Comparison of ENCODE assay signal across 19 mouse cellular contexts in the genomic region with DNA sequence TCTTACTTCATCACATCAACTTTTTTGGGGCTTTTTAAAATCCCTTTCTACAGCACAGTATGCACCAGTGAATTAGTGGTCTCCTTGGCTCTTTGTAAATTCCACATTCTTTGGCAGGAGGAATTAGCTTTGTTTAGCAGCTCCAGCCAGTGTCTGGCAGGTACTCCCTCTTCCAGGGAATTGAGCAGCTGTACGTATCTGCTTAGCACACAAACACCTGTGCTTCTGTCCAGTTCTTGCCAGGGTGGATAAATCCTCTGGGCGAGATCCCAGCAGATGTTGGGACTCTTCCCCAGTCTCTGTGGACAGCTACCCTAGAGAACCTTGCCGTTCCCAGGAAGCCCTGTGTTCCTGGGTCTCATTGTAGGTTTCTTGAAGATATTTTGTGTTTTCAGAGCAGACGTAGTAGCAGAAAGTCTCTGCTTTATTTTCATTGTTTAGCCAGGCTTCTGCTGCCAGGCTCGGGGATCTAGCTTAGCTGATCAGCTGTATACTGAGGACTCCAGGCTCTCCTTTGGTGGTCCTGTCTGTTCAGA.
DNase-seq lines count a peak whose midpoint lies in the region; ATAC-seq lines count a peak whose summit lies in the region.
"Had no signal": no experiment of that assay in that cellular context is flagged by ENCODE, and none has a peak within 500 bp of the region (broad histone marks: within the 10 kb centered on the region; RNA-seq: fewer than 3 reads in every experiment).

No protein-coding gene starts in this region.

- peak; percentile 78 for DNase-seq in heart, adult 11 months
- no peak for DNase-seq in heart, postnatal 25 days (ENCODE audit: low spot score)
- DNase-seq in forebrain, embryonic 14.5 days (ENCODE audit: low spot score), result peak; percentile 24
- no peak for DNase-seq in kidney, postnatal 10 days
- no peak for DNase-seq in liver, embryonic 11.5 days (ENCODE audit: low spot score)
- no peak for DNase-seq in left cerebral cortex, postnatal 4 days
- DNase-seq: adrenal gland, postnatal 14 days; cerebellum, postnatal 36 days; heart, postnatal 36 days; lung, adult 18-20 months; right cerebral cortex, postnatal 4 days; thymus, postnatal 14 days had no signal

- no peaks in the 10 kb centered on the region for H3K4me1 ChIP-seq in forebrain, embryonic 14.5 days (ENCODE audit: control insufficient read depth, insufficient read depth, low read length)
- peaks cover 7% of the 10 kb centered on the region for H3K4me1 ChIP-seq in hindbrain, embryonic 15.5 days (replicated peaks)
- peaks cover 5% of the 10 kb centered on the region for H3K4me1 ChIP-seq in midbrain, embryonic 16.5 days (ENCODE audit: control insufficient read depth, insufficient read depth, low read length)
- H3K4me1 ChIP-seq in liver, embryonic 11.5 days (replicated peaks; ENCODE audit: control insufficient read depth, insufficient read depth, low read length), result no peaks in the 10 kb centered on the region
- H3K4me1 ChIP-seq: heart, embryonic 10.5 days had no signal

- no peak overlapping the region for H3K9ac ChIP-seq in forebrain, embryonic 14.5 days (ENCODE audit: low read length)
- no peak overlapping the region for H3K9ac ChIP-seq in hindbrain, embryonic 15.5 days
- no peak overlapping the region for H3K9ac ChIP-seq in midbrain, embryonic 16.5 days (ENCODE audit: low read depth, low read length)
- H3K9ac ChIP-seq in liver, embryonic 11.5 days (ENCODE audit: low read depth, low read length), result no peak overlapping the region
- H3K9ac ChIP-seq: embryonic facial prominence, embryonic 13.5 days had no signal

- 51% methylated on average over 5 of the region's 5 CpGs for whole genome bisulfite sequencing in forebrain, embryonic 14.5 days
- 65% methylated on average over 5 of the region's 5 CpGs for WGBS in hindbrain, embryonic 15.5 days
- 42% methylated on average over 5 of the region's 5 CpGs for WGBS in midbrain, embryonic 16.5 days
- 65% methylated on average over 5 of the region's 5 CpGs for WGBS in liver, embryonic 11.5 days

- no peak for ATAC-seq in forebrain, embryonic 14.5 days
- no peak for ATAC-seq in hindbrain, embryonic 15.5 days (ENCODE audit: low FRiP score, low read depth)
- no peak for ATAC-seq in midbrain, embryonic 16.5 days
- no peak for ATAC-seq in liver, embryonic 11.5 days (replicated peaks; ENCODE audit: low FRiP score)

- no peaks in the 10 kb centered on the region for H3K27me3 ChIP-seq in forebrain, embryonic 14.5 days (replicated peaks; ENCODE audit: control insufficient read depth, insufficient read depth, low read length)
- no peaks in the 10 kb centered on the region for H3K27me3 ChIP-seq in hindbrain, embryonic 15.5 days
- no peaks in the 10 kb centered on the region for H3K27me3 ChIP-seq in midbrain, embryonic 16.5 days (ENCODE audit: control insufficient read depth, insufficient read depth, low read depth, low read length)
- H3K27me3 ChIP-seq in liver, embryonic 11.5 days (replicated peaks; ENCODE audit: control insufficient read depth, insufficient read depth, low read length), result no peaks in the 10 kb centered on the region
- H3K27me3 ChIP-seq: embryonic facial prominence, embryonic 13.5 days had no signal

- no peak overlapping the region for H3K4me3 ChIP-seq in forebrain, embryonic 14.5 days (ENCODE audit: low read depth, low read length)
- H3K4me3 ChIP-seq in hindbrain, embryonic 15.5 days, result no peak overlapping the region
- H3K4me3 ChIP-seq in midbrain, embryonic 16.5 days (ENCODE audit: low read depth, low read length), result no peak overlapping the region
- H3K4me3 ChIP-seq in liver, embryonic 11.5 days (ENCODE audit: low read depth, low read length), result no peak overlapping the region
- H3K4me3 ChIP-seq: embryonic facial prominence, embryonic 13.5 days; heart, embryonic 10.5 days; myocyte had no signal

- no peaks in the 10 kb centered on the region for H3K9me3 ChIP-seq in forebrain, embryonic 14.5 days (replicated peaks; ENCODE audit: control insufficient read depth, low read length)
- no peaks in the 10 kb centered on the region for H3K9me3 ChIP-seq in hindbrain, embryonic 15.5 days
- no peaks in the 10 kb centered on the region for H3K9me3 ChIP-seq in midbrain, embryonic 16.5 days (replicated peaks; ENCODE audit: control insufficient read depth, low read length, poor library complexity, severe bottlenecking)
- no peaks in the 10 kb centered on the region for H3K9me3 ChIP-seq in liver, embryonic 11.5 days (ENCODE audit: control insufficient read depth, low read length)
- H3K9me3 ChIP-seq: embryonic facial prominence, embryonic 13.5 days; G1E; heart, embryonic 10.5 days had no signal

- no peak overlapping the region for H3K4me2 ChIP-seq in forebrain, embryonic 14.5 days (ENCODE audit: low read length)
- H3K4me2 ChIP-seq in hindbrain, embryonic 15.5 days, result no peak overlapping the region
- H3K4me2 ChIP-seq in midbrain, embryonic 16.5 days (ENCODE audit: low read length), result no peak overlapping the region
- H3K4me2 ChIP-seq in liver, embryonic 11.5 days, result no peak overlapping the region
- H3K4me2 ChIP-seq: embryonic facial prominence, embryonic 13.5 days had no signal

- 0 out of 2 replicates have a peak overlapping the region, but pooled peaks have one; percentile 14 for H3K27ac ChIP-seq in forebrain, embryonic 14.5 days (ENCODE audit: low read depth, low read length)
- H3K27ac ChIP-seq in hindbrain, embryonic 15.5 days (replicated peaks), result peak overlapping the region; percentile 64
- H3K27ac ChIP-seq in midbrain, embryonic 16.5 days (ENCODE audit: low read length), result peak overlapping the region; percentile 41
- H3K27ac ChIP-seq in liver, embryonic 11.5 days (ENCODE audit: low read depth, low read length), result no peak overlapping the region
- H3K27ac ChIP-seq: embryonic facial prominence, embryonic 13.5 days; heart, embryonic 10.5 days; macrophage had no signal

- peaks cover 71% of the 10 kb centered on the region for H3K36me3 ChIP-seq in forebrain, embryonic 14.5 days (ENCODE audit: control insufficient read depth, insufficient read depth, low read length)
- peaks cover 19% of the 10 kb centered on the region for H3K36me3 ChIP-seq in hindbrain, embryonic 15.5 days
- H3K36me3 ChIP-seq in midbrain, embryonic 16.5 days (ENCODE audit: control insufficient read depth, insufficient read depth, low read length), result peaks cover 10% of the 10 kb centered on the region; the same call in 1 of the 2 replicates
- H3K36me3 ChIP-seq in liver, embryonic 11.5 days (ENCODE audit: control insufficient read depth, insufficient read depth, low read length), result no peaks in the 10 kb centered on the region

- intact Hi-C loops in heart, postnatal 25 days (cut with DNase I), result no loop called here
- intact Hi-C loops in left cerebral cortex, postnatal 4 days (cut with DNase I), result no loop called here

Comparison
In these comparisons a context has a peak if more than half of its experiments do, and no peak if none do; other contexts are left out.
1. DNase-seq: peak in heart, adult 11 months (single experiment) and forebrain, embryonic 14.5 days (single experiment); none in heart, postnatal 25 days (single experiment), kidney, postnatal 10 days (single experiment), liver, embryonic 11.5 days (single experiment) and left cerebral cortex, postnatal 4 days (single experiment).